In the genomic region with DNA sequence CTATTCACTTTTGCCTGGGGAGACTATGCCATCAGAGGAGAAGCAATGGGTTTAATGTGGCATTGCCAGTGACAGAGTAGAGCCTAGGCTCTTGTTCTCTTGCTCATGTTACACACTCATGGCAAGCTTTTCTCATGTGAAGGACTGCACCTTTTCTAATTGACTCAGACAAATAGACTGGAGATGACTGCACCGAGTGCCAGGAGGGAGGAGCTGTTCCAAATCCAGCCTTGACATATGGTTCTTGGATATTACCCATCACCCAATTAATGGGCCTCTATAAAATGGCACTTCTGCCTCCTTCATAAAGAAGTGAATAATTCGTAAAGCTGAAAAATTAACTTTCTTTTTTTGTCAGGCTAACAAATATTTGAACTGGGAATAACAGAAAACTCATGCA, we compare ENCODE assay signal across 22 mouse cellular contexts.
DNase-seq lines count a peak whose midpoint lies in the region; ATAC-seq lines count a peak whose summit lies in the region.
"Had no signal": no experiment of that assay in that cellular context is flagged by ENCODE, and none has a peak within 500 bp of the region (broad histone marks: within the 10 kb centered on the region; RNA-seq: fewer than 3 reads in every experiment).

No protein-coding gene starts in this region.

- no peaks in the 10 kb centered on the region for H3K36me3 ChIP-seq in neural tube, embryonic 15.5 days
- H3K36me3 ChIP-seq: embryonic facial prominence, embryonic 12.5 days; forebrain, embryonic 15.5 days; G1E; heart, embryonic 10.5 days; hindbrain, embryonic 12.5 days had no signal

- H3K4me3 ChIP-seq in neural tube, embryonic 15.5 days (replicated peaks) = no peak overlapping the region
- H3K4me3 ChIP-seq: embryonic facial prominence, embryonic 12.5 days; forebrain, embryonic 15.5 days; heart, embryonic 10.5 days; hindbrain, embryonic 12.5 days had no signal

- ATAC-seq in neural tube, embryonic 15.5 days (ENCODE audit: low FRiP score) = no peak
- ATAC-seq in granulocyte monocyte progenitor cell, adult 5-6 weeks (replicated peaks; ENCODE audit: poor library complexity, severe bottlenecking) = no peak
- ATAC-seq: CD4-positive, CD25-positive, alpha-beta regulatory T cell, adult 4 months; forebrain, embryonic 15.5 days; hindbrain, postnatal 0 days had no signal

- no peak overlapping the region for H3K4me2 ChIP-seq in neural tube, embryonic 15.5 days
- H3K4me2 ChIP-seq: embryonic facial prominence, embryonic 12.5 days; forebrain, embryonic 15.5 days; hindbrain, embryonic 12.5 days had no signal

- H3K9me3 ChIP-seq in neural tube, embryonic 15.5 days (replicated peaks) = no peaks in the 10 kb centered on the region
- H3K9me3 ChIP-seq: embryonic facial prominence, embryonic 12.5 days; forebrain, embryonic 15.5 days; heart, embryonic 10.5 days; hindbrain, embryonic 12.5 days had no signal

- 0 out of 2 replicates have a peak overlapping the region, but pooled peaks have one; percentile 9 for H3K27ac ChIP-seq in neural tube, embryonic 15.5 days (replicated peaks)
- H3K27ac ChIP-seq: embryonic facial prominence, embryonic 12.5 days; forebrain, embryonic 15.5 days; heart, embryonic 10.5 days; hindbrain, embryonic 12.5 days; hindbrain, postnatal 0 days had no signal

- H3K27me3 ChIP-seq in neural tube, embryonic 15.5 days (replicated peaks) = no peaks in the 10 kb centered on the region
- H3K27me3 ChIP-seq: embryonic facial prominence, embryonic 12.5 days; forebrain, embryonic 15.5 days; hindbrain, embryonic 12.5 days had no signal

- 44% methylated on average over 2 of the region's 2 CpGs for WGBS in neural tube, embryonic 15.5 days

- no peak overlapping the region for H3K9ac ChIP-seq in neural tube, embryonic 15.5 days (replicated peaks)
- H3K9ac ChIP-seq: embryonic facial prominence, embryonic 12.5 days; forebrain, embryonic 15.5 days; hindbrain, embryonic 12.5 days had no signal

- DNase-seq in cerebellum, adult 11-12 months = peak; percentile 44
- no peak for DNase-seq in cerebellum, postnatal 4 days (ENCODE audit: low spot score in 2 of 2)
- peak; percentile 70 for DNase-seq in brain, adult 2 months (ENCODE audit: low read depth, low spot score)
- DNase-seq in cerebellum, adult 9-11 months = peak; percentile 60
- DNase-seq in lung, postnatal 10 days = no peak
- DNase-seq: adrenal gland, adult 8-10 months; adrenal gland, postnatal 36 days; B cell, adult 2 months; gastrocnemius, postnatal 36 days; heart, adult 18-20 months; heart, postnatal 10 days; heart, postnatal 4 days; kidney, adult 11 months had no signal

- peaks cover 22% of the 10 kb centered on the region for H3K4me1 ChIP-seq in neural tube, embryonic 15.5 days
- H3K4me1 ChIP-seq: embryonic facial prominence, embryonic 12.5 days; heart, embryonic 10.5 days; hindbrain, embryonic 12.5 days had no signal

Comparison
In these comparisons a context has a peak if more than half of its experiments do, and no peak if none do; other contexts are left out.
1. DNase-seq: peak in cerebellum, adult 11-12 months (single experiment), brain, adult 2 months (single experiment) and cerebellum, adult 9-11 months (single experiment); none in cerebellum, postnatal 4 days (0 of 2) and lung, postnatal 10 days (single experiment).